9 mouse cellular contexts compared by ENCODE assay signal in genomic region chr8:83977646-83978045, GRCm38 (mm10). TPM values are rescaled to one million over a fixed set of nuclear protein-coding genes. Genes with fewer than 3 reads are reported as not detected.
DNase-seq lines count a peak whose midpoint lies in the region; ATAC-seq and TF ChIP-seq lines count a peak whose summit lies in the region.
"Had no signal": no experiment of that assay in that cellular context is flagged by ENCODE, and none has a peak within 500 bp of the region (broad histone marks: within the 10 kb centered on the region; RNA-seq: fewer than 3 reads in every experiment).

No protein-coding gene starts in this region.

- WGBS in hindbrain, embryonic 15.5 days: 62% methylated on average over 6 of the region's 6 CpGs
- WGBS in hindbrain, embryonic 12.5 days: 71% methylated on average over 6 of the region's 6 CpGs
- 55% methylated on average over 6 of the region's 6 CpGs for WGBS in embryonic facial prominence, embryonic 10.5 days
- 50% methylated on average over 6 of the region's 6 CpGs for WGBS in intestine, embryonic 16.5 days
- WGBS in liver, postnatal 0 days (ENCODE audit: insufficient replicate concordance): 45% methylated on average over 6 of the region's 6 CpGs

- no peak for TF ChIP-seq CTCF in liver, postnatal 0 days (IDR thresholded peaks at IDR 0.05; ENCODE audit: low read depth)

- DNase-seq in embryonic facial prominence, embryonic 10.5 days (ENCODE audit: low spot score): no peak
- DNase-seq in liver, postnatal 0 days: no peak
- DNase-seq in left cerebral cortex, postnatal 25 days (ENCODE audit: low spot score in 2 of 2): no peak
- DNase-seq in left cerebral cortex, postnatal 4 days: no peak
- DNase-seq in cerebellum, adult 9-11 months: no peak

- peaks cover 44% of the 10 kb centered on the region for H3K4me1 ChIP-seq in hindbrain, embryonic 15.5 days (replicated peaks)
- peaks cover 35% of the 10 kb centered on the region for H3K4me1 ChIP-seq in hindbrain, embryonic 12.5 days
- H3K4me1 ChIP-seq in embryonic facial prominence, embryonic 10.5 days: peaks cover 38% of the 10 kb centered on the region
- peaks cover 26% of the 10 kb centered on the region for H3K4me1 ChIP-seq in intestine, embryonic 16.5 days (ENCODE audit: control insufficient read depth, insufficient read depth, low read length)
- H3K4me1 ChIP-seq in liver, postnatal 0 days (ENCODE audit: insufficient read depth): peaks cover 29% of the 10 kb centered on the region

- peaks cover 23% of the 10 kb centered on the region for H3K36me3 ChIP-seq in hindbrain, embryonic 15.5 days
- H3K36me3 ChIP-seq in hindbrain, embryonic 12.5 days: peaks cover 27% of the 10 kb centered on the region
- peaks cover 56% of the 10 kb centered on the region for H3K36me3 ChIP-seq in embryonic facial prominence, embryonic 10.5 days (replicated peaks)
- peaks cover 13% of the 10 kb centered on the region; the same call in 1 of the 2 replicates for H3K36me3 ChIP-seq in intestine, embryonic 16.5 days (ENCODE audit: control insufficient read depth, insufficient read depth, low read length)
- peaks cover 12% of the 10 kb centered on the region for H3K36me3 ChIP-seq in liver, postnatal 0 days (replicated peaks; ENCODE audit: insufficient read depth, low read length)

- H3K27ac ChIP-seq in hindbrain, embryonic 15.5 days (replicated peaks): no peak overlapping the region
- no peak overlapping the region for H3K27ac ChIP-seq in hindbrain, embryonic 12.5 days
- H3K27ac ChIP-seq in embryonic facial prominence, embryonic 10.5 days (replicated peaks): peak overlapping the region; percentile 41; the same call in 1 of the 2 replicates
- 0 out of 2 replicates have a peak overlapping the region, but pooled peaks have one; percentile 1 for H3K27ac ChIP-seq in intestine, embryonic 16.5 days (ENCODE audit: low read length)
- peak overlapping the region; percentile 55 for H3K27ac ChIP-seq in liver, postnatal 0 days (ENCODE audit: low read depth)

- H3K9ac ChIP-seq in hindbrain, embryonic 15.5 days: no peak overlapping the region
- no peak overlapping the region for H3K9ac ChIP-seq in hindbrain, embryonic 12.5 days
- H3K9ac ChIP-seq in intestine, embryonic 16.5 days (ENCODE audit: low read depth, low read length): no peak overlapping the region; the same call in none of the 2 replicates
- no peak overlapping the region for H3K9ac ChIP-seq in liver, postnatal 0 days (replicated peaks)

- no peaks in the 10 kb centered on the region for H3K9me3 ChIP-seq in hindbrain, embryonic 15.5 days
- H3K9me3 ChIP-seq in hindbrain, embryonic 12.5 days (replicated peaks): no peaks in the 10 kb centered on the region
- no peaks in the 10 kb centered on the region for H3K9me3 ChIP-seq in embryonic facial prominence, embryonic 10.5 days
- H3K9me3 ChIP-seq in intestine, embryonic 16.5 days (ENCODE audit: control insufficient read depth, low read length): no peaks in the 10 kb centered on the region
- H3K9me3 ChIP-seq in liver, postnatal 0 days (ENCODE audit: low read length): no peaks in the 10 kb centered on the region

- no peaks in the 10 kb centered on the region for H3K27me3 ChIP-seq in hindbrain, embryonic 15.5 days
- no peaks in the 10 kb centered on the region for H3K27me3 ChIP-seq in hindbrain, embryonic 12.5 days
- no peaks in the 10 kb centered on the region for H3K27me3 ChIP-seq in embryonic facial prominence, embryonic 10.5 days (replicated peaks; ENCODE audit: low read depth, poor library complexity, severe bottlenecking)
- H3K27me3 ChIP-seq in intestine, embryonic 16.5 days (replicated peaks; ENCODE audit: control insufficient read depth, insufficient read depth, low read length): no peaks in the 10 kb centered on the region
- no peaks in the 10 kb centered on the region for H3K27me3 ChIP-seq in liver, postnatal 0 days (ENCODE audit: insufficient read depth, low read length)

- ATAC-seq in hindbrain, embryonic 15.5 days (ENCODE audit: low FRiP score, low read depth): no peak
- no peak for ATAC-seq in hindbrain, embryonic 12.5 days (ENCODE audit: low FRiP score)
- ATAC-seq in intestine, embryonic 16.5 days: no peak
- ATAC-seq in liver, postnatal 0 days: no peak

- no peak overlapping the region for H3K4me3 ChIP-seq in hindbrain, embryonic 15.5 days
- no peak overlapping the region for H3K4me3 ChIP-seq in hindbrain, embryonic 12.5 days
- peak overlapping the region; percentile 28; the same call in 1 of the 2 replicates for H3K4me3 ChIP-seq in embryonic facial prominence, embryonic 10.5 days
- no peak overlapping the region for H3K4me3 ChIP-seq in intestine, embryonic 16.5 days (ENCODE audit: low read length)
- no peak overlapping the region for H3K4me3 ChIP-seq in liver, postnatal 0 days (ENCODE audit: low read depth, low read length)

- intact Hi-C loops in left cerebral cortex, postnatal 25 days (cut with DNase I): no loop called here
- intact Hi-C loops in left cerebral cortex, postnatal 4 days (cut with DNase I): no loop called here

- no peak for TF ChIP-seq EP300 in liver, postnatal 0 days (IDR thresholded peaks at IDR 0.05; ENCODE audit: low read depth)

- peak overlapping the region; percentile 5; the same call in 1 of the 2 replicates for H3K4me2 ChIP-seq in hindbrain, embryonic 15.5 days
- no peak overlapping the region for H3K4me2 ChIP-seq in hindbrain, embryonic 12.5 days (replicated peaks)
- no peak overlapping the region for H3K4me2 ChIP-seq in intestine, embryonic 16.5 days (ENCODE audit: low read depth, low read length)
- H3K4me2 ChIP-seq in liver, postnatal 0 days (ENCODE audit: low read depth, low read length): peak overlapping the region; percentile 23

RNA-seq across cellular contexts. Expression of gene Prkaca, which starts 4.9 kb away (rescaled TPM):
- 241 and 250 TPM in 2 replicates for polyA plus RNA-seq in hindbrain, embryonic 15.5 days (2015; fragmentation: Nextera tagmentation; extraction: Ambion mirVana)
- 201 and 213 TPM in 2 replicates for polyA plus RNA-seq in hindbrain, embryonic 12.5 days (2016; fragmentation: Nextera tagmentation; extraction: Ambion mirVana)
- 150 and 153 TPM in 2 replicates for polyA plus RNA-seq in embryonic facial prominence, embryonic 10.5 days (2016; fragmentation: Nextera tagmentation; extraction: Ambion mirVana)
- polyA plus RNA-seq in intestine, embryonic 16.5 days (2015; fragmentation: Nextera tagmentation; extraction: Ambion mirVana): 24.6 and 77.1 TPM in 2 replicates
- polyA plus RNA-seq in liver, postnatal 0 days (2015; fragmentation: Nextera tagmentation; extraction: Ambion mirVana): 28.2 and 33.9 TPM in 2 replicates
- total RNA-seq in left cerebral cortex, postnatal 25 days (2021): 100 to 1,000 TPM; 250 to 258 TPM
- total RNA-seq in left cerebral cortex, postnatal 4 days (2021): 100 to 1,000 TPM; 199 to 209 TPM

RNA-seq across cellular contexts. Expression of gene Samd1, which starts 19.8 kb away (rescaled TPM):
- polyA plus RNA-seq in hindbrain, embryonic 15.5 days (2015; fragmentation: Nextera tagmentation; extraction: Ambion mirVana): 6.2 and 7.3 TPM in 2 replicates
- 8.5 and 9.8 TPM in 2 replicates for polyA plus RNA-seq in hindbrain, embryonic 12.5 days (2016; fragmentation: Nextera tagmentation; extraction: Ambion mirVana)
- 12.1 and 12.2 TPM in 2 replicates for polyA plus RNA-seq in embryonic facial prominence, embryonic 10.5 days (2016; fragmentation: Nextera tagmentation; extraction: Ambion mirVana)
- 5.8 and 6.0 TPM in 2 replicates for polyA plus RNA-seq in intestine, embryonic 16.5 days (2015; fragmentation: Nextera tagmentation; extraction: Ambion mirVana)
- 3.5 and 3.8 TPM in 2 replicates for polyA plus RNA-seq in liver, postnatal 0 days (2015; fragmentation: Nextera tagmentation; extraction: Ambion mirVana)
- 10 to 100 TPM; 40.7 to 46.8 TPM for total RNA-seq in left cerebral cortex, postnatal 25 days (2021)
- total RNA-seq in left cerebral cortex, postnatal 4 days (2021): 10 to 100 TPM; 82.8 to 83.9 TPM

RNA-seq across cellular contexts. Expression of gene Asf1b, which starts 22.3 kb away (rescaled TPM):
- polyA plus RNA-seq in hindbrain, embryonic 15.5 days (2015; fragmentation: Nextera tagmentation; extraction: Ambion mirVana): 12.8 and 14.7 TPM in 2 replicates
- polyA plus RNA-seq in hindbrain, embryonic 12.5 days (2016; fragmentation: Nextera tagmentation; extraction: Ambion mirVana): 37.6 and 40.9 TPM in 2 replicates
- polyA plus RNA-seq in embryonic facial prominence, embryonic 10.5 days (2016; fragmentation: Nextera tagmentation; extraction: Ambion mirVana): 95.4 and 105 TPM in 2 replicates
- 50.4 and 61.7 TPM in 2 replicates for polyA plus RNA-seq in intestine, embryonic 16.5 days (2015; fragmentation: Nextera tagmentation; extraction: Ambion mirVana)
- polyA plus RNA-seq in liver, postnatal 0 days (2015; fragmentation: Nextera tagmentation; extraction: Ambion mirVana): 50.6 and 55.4 TPM in 2 replicates
- under 1 TPM; 0.60 to 0.73 TPM for total RNA-seq in left cerebral cortex, postnatal 25 days (2021)
- total RNA-seq in left cerebral cortex, postnatal 4 days (2021): 1 to 10 TPM; 2.5 to 2.7 TPM

RNA-seq across cellular contexts. Expression of gene Gm10644, which starts 22.6 kb away (rescaled TPM):
- polyA plus RNA-seq in hindbrain, embryonic 15.5 days (2015; fragmentation: Nextera tagmentation; extraction: Ambion mirVana): 1.1 TPM in 2 replicates
- 1.0 and 1.1 TPM in 2 replicates for polyA plus RNA-seq in hindbrain, embryonic 12.5 days (2016; fragmentation: Nextera tagmentation; extraction: Ambion mirVana)
- polyA plus RNA-seq in embryonic facial prominence, embryonic 10.5 days (2016; fragmentation: Nextera tagmentation; extraction: Ambion mirVana): 0.54 and 1.0 TPM in 2 replicates
- polyA plus RNA-seq in intestine, embryonic 16.5 days (2015; fragmentation: Nextera tagmentation; extraction: Ambion mirVana): 0.39 TPM in 2 replicates
- polyA plus RNA-seq in liver, postnatal 0 days (2015; fragmentation: Nextera tagmentation; extraction: Ambion mirVana): 0.14 and 0.29 TPM in 2 replicates
- total RNA-seq in left cerebral cortex, postnatal 25 days (2021): under 1 TPM; 0.32 to 0.41 TPM
- under 1 TPM; 0.20 to 0.26 TPM for total RNA-seq in left cerebral cortex, postnatal 4 days (2021)

RNA-seq across cellular contexts. Expression of gene 1700067K01Rik, which starts 23.7 kb away (rescaled TPM):
- 0.47 and 0.75 TPM in 2 replicates for polyA plus RNA-seq in hindbrain, embryonic 15.5 days (2015; fragmentation: Nextera tagmentation; extraction: Ambion mirVana)
- 0.89 and 1.5 TPM in 2 replicates for polyA plus RNA-seq in hindbrain, embryonic 12.5 days (2016; fragmentation: Nextera tagmentation; extraction: Ambion mirVana)
- 0.60 and 1.0 TPM in 2 replicates for polyA plus RNA-seq in embryonic facial prominence, embryonic 10.5 days (2016; fragmentation: Nextera tagmentation; extraction: Ambion mirVana)
- polyA plus RNA-seq in intestine, embryonic 16.5 days (2015; fragmentation: Nextera tagmentation; extraction: Ambion mirVana): 0.66 and 0.84 TPM in 2 replicates
- polyA plus RNA-seq in liver, postnatal 0 days (2015; fragmentation: Nextera tagmentation; extraction: Ambion mirVana): 0.87 and 0.99 TPM in 2 replicates
- under 1 TPM; 0.37 to 0.62 TPM for total RNA-seq in left cerebral cortex, postnatal 25 days (2021)
- total RNA-seq in left cerebral cortex, postnatal 4 days (2021): 1 to 10 TPM in 1 of 2 experiments, under 1 TPM in 1; 0.46 to 1.1 TPM
- total RNA-seq: common myeloid progenitor, adult 5-6 weeks had no signal

Comparison
In these comparisons a context has a peak if more than half of its experiments do, and no peak if none do; other contexts are left out.
1. H3K4me2 ChIP-seq: peak in hindbrain, embryonic 15.5 days (single experiment) and liver, postnatal 0 days (single experiment); none in hindbrain, embryonic 12.5 days (single experiment) and intestine, embryonic 16.5 days (single experiment).
2. H3K27ac ChIP-seq: peak in embryonic facial prominence, embryonic 10.5 days (single experiment), intestine, embryonic 16.5 days (single experiment) and liver, postnatal 0 days (single experiment); none in hindbrain, embryonic 15.5 days (single experiment) and hindbrain, embryonic 12.5 days (single experiment).